Mouse (Mus musculus) midbrain, embryonic 11.5 days (tissue): ENCODE data around the gene Ssxb5. TPM values are rescaled to one million over a fixed set of nuclear protein-coding genes. Genes with fewer than 3 reads are reported as not detected.
"Not testable (repeated sequence)": the region's sequence is repeated elsewhere in the genome, so short reads cannot be mapped to it uniquely, and the experiment has no call there.

Experiments used
- ATAC-seq: fragments of 200-750 bp; cut with Nextera tagmentation; 2 replicates; pipeline ENCODE4 v1.8.0; 2017; ENCODE audit warnings: moderate TSS enrichment, moderate library complexity; ENCODE audit not compliant: low FRiP score
- DNase-seq: peaks from one replicate; pipeline ENCODE4 v3.0.0; 2015; ENCODE audit warnings: low spot score; ENCODE audit errors: missing footprints
- H3K27ac ChIP-seq: fragments of 300-500 bp; sonication (generic); 2 replicates; pipeline ENCODE4 v1.5.1; 2014; ENCODE audit warnings: low read depth, low read length
- H3K27me3 ChIP-seq: fragments of 300-500 bp; sonication (generic); 2 replicates; pipeline ENCODE4 v1.6.1; 2014; ENCODE audit warnings: mild to moderate bottlenecking, low read length, moderate library complexity, mixed read lengths; ENCODE audit not compliant: control insufficient read depth, insufficient read depth
- H3K36me3 ChIP-seq: fragments of 300-500 bp; sonication (generic); 2 replicates; pipeline ENCODE4 v1.6.1; 2014; ENCODE audit warnings: mild to moderate bottlenecking, low read length, moderate library complexity, mixed read lengths; ENCODE audit not compliant: control insufficient read depth, insufficient read depth
- H3K4me1 ChIP-seq: fragments of 300-500 bp; sonication (generic); 2 replicates; pipeline ENCODE4 v1.6.1; 2014; ENCODE audit warnings: low read length; ENCODE audit not compliant: control insufficient read depth, insufficient read depth
- H3K4me2 ChIP-seq: fragments of 300-500 bp; sonication (generic); 2 replicates; pipeline ENCODE4 v1.6.1; 2014; ENCODE audit warnings: mild to moderate bottlenecking, moderate library complexity
- H3K4me3 ChIP-seq: fragments of 300-500 bp; sonication (generic); 2 replicates; pipeline ENCODE4 v1.5.1; 2014; ENCODE audit warnings: low read depth, low read length
- H3K9ac ChIP-seq: fragments of 300-500 bp; sonication (generic); 2 replicates; pipeline ENCODE4 v1.6.1; 2014; ENCODE audit warnings: low read length
- H3K9me3 ChIP-seq: fragments of 300-500 bp; sonication (generic); 2 replicates; pipeline ENCODE4 v1.6.1; 2016; ENCODE audit warnings: low read length; ENCODE audit not compliant: control insufficient read depth
- WGBS: fragments of 180-500 bp; shearing (Covaris S2); extraction: QIAGEN DNeasy Blood & Tissue Kit; methylation state at CpG from one replicate; pipeline ENCODE4 v1.1.7; 2014; 5-methylcytosine and 5-hydroxymethylcytosine counted together
- polyA plus RNA-seq: library from polyadenylated mRNA; unstranded; fragments of >200 nt; fragmentation: Nextera tagmentation; extraction: Ambion mirVana; gene quantifications from 2 replicates; pipeline ENCODE4 v1.2.1, GENCODE M21; 2014

Ssxb5 gene
- not detected in 2 replicates for polyA plus RNA-seq

DNA sequence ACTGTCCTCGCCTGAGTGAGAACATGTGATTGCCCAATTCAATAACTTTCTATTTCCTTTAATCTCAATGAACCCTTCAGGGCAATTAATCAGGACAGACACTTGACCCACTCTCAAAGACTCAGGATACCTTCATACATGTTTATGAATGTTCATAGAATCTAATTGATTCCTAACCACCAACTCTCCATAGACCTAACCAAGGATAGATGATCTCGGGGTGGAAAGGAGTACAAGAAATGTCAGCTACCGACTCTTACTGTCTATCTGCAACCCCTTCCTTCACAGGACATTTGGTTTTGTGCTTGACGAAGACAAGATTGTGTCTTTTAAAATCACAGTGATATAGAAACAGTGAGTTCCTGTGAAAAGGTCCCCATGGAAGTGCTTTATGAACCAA lies at the start of gene Ssxb5:
Gene Ssxb5 (plus strand): TSS at position 301 of the 400 bp plus-strand sequence.
- not testable (repeated sequence) for H3K9me3 ChIP-seq, ATAC-seq, H3K27me3 ChIP-seq, H3K4me1 ChIP-seq, DNase-seq, H3K36me3 ChIP-seq, H3K4me2 ChIP-seq, H3K9ac ChIP-seq, H3K4me3 ChIP-seq, H3K27ac ChIP-seq
- 80% methylated on average over 4 of the region's 4 CpGs for WGBS

GRCm38 (mm10) chrX:8832043-8832442 lies 28.6 kb downstream of the Ssxb5 start:
- H3K36me3 ChIP-seq, result no peaks in the 10 kb centered on the region
- no peak overlapping the region for H3K27ac ChIP-seq
- H3K9ac ChIP-seq, result no peak overlapping the region
- ATAC-seq, result no peak
- H3K4me2 ChIP-seq, result no peak overlapping the region
- no peaks in the 10 kb centered on the region for H3K9me3 ChIP-seq
- no peaks in the 10 kb centered on the region for H3K4me1 ChIP-seq
- peak; percentile 85 for DNase-seq
- H3K4me3 ChIP-seq, result no peak overlapping the region
- H3K27me3 ChIP-seq, result no peaks in the 10 kb centered on the region

DNA sequence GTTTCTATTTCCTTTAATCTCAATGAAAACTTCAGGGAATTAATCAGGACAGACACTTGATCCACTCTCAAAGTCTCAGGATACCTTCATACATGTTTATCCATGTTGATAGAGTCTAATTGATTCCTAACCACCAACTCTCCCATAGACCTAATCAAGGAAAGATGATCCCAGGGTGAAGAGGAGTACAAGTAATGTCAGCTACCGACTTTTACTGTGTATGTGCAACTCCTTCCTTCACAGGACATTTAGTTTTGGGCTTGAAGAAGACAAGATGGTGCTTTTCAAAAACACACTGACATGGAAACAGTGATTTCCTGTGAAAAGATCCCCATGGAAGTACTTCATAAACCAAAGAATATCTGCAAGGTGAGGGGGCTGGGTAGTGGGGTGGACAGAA lies 40.2 kb downstream of the Ssxb5 start, which contains the start of gene Gm6592:
Gene Gm6592 (plus strand): TSS at position 301 of the 400 bp plus-strand sequence.
- no peaks in the 10 kb centered on the region for H3K27me3 ChIP-seq
- 66% methylated on average over 1 of the region's 1 CpGs for WGBS
- no peaks in the 10 kb centered on the region for H3K4me1 ChIP-seq
- DNase-seq (no peak), ATAC-seq (no peak)
- H3K4me3 ChIP-seq, result no peak within 1 kb of the TSS
- no peak within 1 kb of the TSS for H3K9ac ChIP-seq
- H3K36me3 ChIP-seq, result no peaks in the 10 kb centered on the region
- H3K9me3 ChIP-seq, result no peaks in the 10 kb centered on the region
- no peak within 1 kb of the TSS for H3K27ac ChIP-seq
- no peak within 1 kb of the TSS for H3K4me2 ChIP-seq

- H3K4me3 ChIP-seq, result no peak overlapping the region
- no peak overlapping the region for H3K9ac ChIP-seq
- no peaks in the 10 kb centered on the region for H3K36me3 ChIP-seq
- WGBS, result 86% methylated on average over 10 of the region's 10 CpGs
- H3K4me2 ChIP-seq, result no peak overlapping the region
- no peak for ATAC-seq
- H3K27ac ChIP-seq, result no peak overlapping the region
- H3K27me3 ChIP-seq, result no peaks in the 10 kb centered on the region
- no peaks in the 10 kb centered on the region for H3K4me1 ChIP-seq
- DNase-seq, result no peak
- no peaks in the 10 kb centered on the region for H3K9me3 ChIP-seq
Observed at GRCm38 (mm10) chrX:8852486-8852885, 49.0 kb downstream of the Ssxb5 start.

Other genes starting within 250 kb of the Ssxb5 start
- not detected in 2 replicates for gene Ssxb3, start 211.9 kb upstream of the Ssxb5 start, polyA plus RNA-seq
- gene Ssxb8, start 112.8 kb upstream of the Ssxb5 start, polyA plus RNA-seq, result not detected in 2 replicates
- gene Ssx9, start 55.3 kb upstream of the Ssxb5 start, polyA plus RNA-seq, result not detected in 2 replicates
- not detected in 2 replicates for gene Gm6592, start 40.3 kb downstream of the Ssxb5 start, polyA plus RNA-seq
- not detected in 2 replicates for gene Gm5751, start 70.6 kb downstream of the Ssxb5 start, polyA plus RNA-seq
- gene B630019K06Rik, start 88.7 kb downstream of the Ssxb5 start, polyA plus RNA-seq, result 8.1 and 9.7 TPM in 2 replicates
- gene Fthl17b, start 159.3 kb downstream of the Ssxb5 start, polyA plus RNA-seq, result not detected in 2 replicates
- not detected in 2 replicates for gene Fthl17c, start 172.9 kb downstream of the Ssxb5 start, polyA plus RNA-seq
- gene Fthl17d, start 183.1 kb downstream of the Ssxb5 start, polyA plus RNA-seq, result not detected in 2 replicates
- gene Fthl17e, start 229.8 kb downstream of the Ssxb5 start, polyA plus RNA-seq, result not detected in 2 replicates